In genomic region chr13:23534368-23535131, GRCm38 (mm10) we compare ENCODE assay signal across 8 mouse cellular contexts. TPM values are rescaled to one million over a fixed set of nuclear protein-coding genes. Genes with fewer than 3 reads are reported as not detected.
DNase-seq lines count a peak whose midpoint lies in the region; ATAC-seq and TF ChIP-seq lines count a peak whose summit lies in the region.

No protein-coding gene starts in this region.

- peak overlapping the region; percentile 61 for H3K4me3 ChIP-seq in heart, embryonic 16.5 days (ENCODE audit: low read length)
- H3K4me3 ChIP-seq in embryonic fibroblast, embryonic 13.5 days (ENCODE audit: insufficient read depth, low read length), result peak overlapping the region; percentile 77
- H3K4me3 ChIP-seq in limb, embryonic 12.5 days (replicated peaks), result peak overlapping the region; percentile 50
- peak overlapping the region; percentile 56 for H3K4me3 ChIP-seq in neural tube, embryonic 15.5 days (replicated peaks)

- H3K27ac ChIP-seq in heart, embryonic 16.5 days (ENCODE audit: low read length), result peak overlapping the region; percentile 92
- peak overlapping the region; percentile 93 for H3K27ac ChIP-seq in embryonic fibroblast, embryonic 13.5 days (ENCODE audit: insufficient read depth, low read length)
- H3K27ac ChIP-seq in limb, embryonic 12.5 days, result peak overlapping the region; percentile 98
- peak overlapping the region; percentile 73 for H3K27ac ChIP-seq in neural tube, embryonic 15.5 days (replicated peaks)

- no peaks in the 10 kb centered on the region for H3K9me3 ChIP-seq in heart, embryonic 16.5 days (replicated peaks; ENCODE audit: control insufficient read depth, low read length)
- no peaks in the 10 kb centered on the region for H3K9me3 ChIP-seq in limb, embryonic 12.5 days
- H3K9me3 ChIP-seq in neural tube, embryonic 15.5 days (replicated peaks), result no peaks in the 10 kb centered on the region

- no peak for TF ChIP-seq CTCF in embryonic fibroblast, embryonic 13.5 days (IDR thresholded peaks at IDR 0.05; ENCODE audit: borderline replicate concordance, insufficient read depth, low read length)

- H3K9ac ChIP-seq in heart, embryonic 16.5 days (ENCODE audit: low read length), result peak overlapping the region; percentile 72
- H3K9ac ChIP-seq in limb, embryonic 12.5 days (replicated peaks), result peak overlapping the region; percentile 66
- H3K9ac ChIP-seq in neural tube, embryonic 15.5 days (replicated peaks), result peak overlapping the region; percentile 36

- peak; percentile 77; the same call in 1 of the 2 replicates for TF ChIP-seq POLR2A in embryonic fibroblast, embryonic 13.5 days (IDR thresholded peaks at IDR 0.05; ENCODE audit: low read depth, low read length)

- H3K4me2 ChIP-seq in heart, embryonic 16.5 days (ENCODE audit: low read depth, low read length), result peak overlapping the region; percentile 75
- peak overlapping the region; percentile 69 for H3K4me2 ChIP-seq in limb, embryonic 12.5 days
- H3K4me2 ChIP-seq in neural tube, embryonic 15.5 days, result peak overlapping the region; percentile 87

- no peaks in the 10 kb centered on the region for H3K27me3 ChIP-seq in heart, embryonic 16.5 days (ENCODE audit: control insufficient read depth, insufficient read depth, low read length)
- no peaks in the 10 kb centered on the region for H3K27me3 ChIP-seq in limb, embryonic 12.5 days
- no peaks in the 10 kb centered on the region for H3K27me3 ChIP-seq in neural tube, embryonic 15.5 days (replicated peaks)

- peaks cover 32% of the 10 kb centered on the region for H3K4me1 ChIP-seq in heart, embryonic 16.5 days (ENCODE audit: control insufficient read depth, insufficient read depth, low read length)
- H3K4me1 ChIP-seq in embryonic fibroblast, embryonic 13.5 days (ENCODE audit: control insufficient read depth, insufficient read depth, low read length), result peaks cover 3% of the 10 kb centered on the region
- H3K4me1 ChIP-seq in limb, embryonic 12.5 days (replicated peaks), result peaks cover 38% of the 10 kb centered on the region
- peaks cover 31% of the 10 kb centered on the region for H3K4me1 ChIP-seq in neural tube, embryonic 15.5 days

- intact Hi-C loops in heart, postnatal 10 days (cut with DNase I), result loop anchor here (5.0 to 10.0 kb wide), 3 partner anchors 48 to 1492 kb away; partner anchors contain the start of genes Hist1h2ag, Hist1h2bb, Hist1h2bj and Hist1h3c

- DNase-seq in heart, postnatal 10 days, result no peak
- peak; percentile 83 for DNase-seq in ES-CJ7 (ENCODE audit: low read depth, low spot score)
- DNase-seq in natural killer cell, adult 2 months (ENCODE audit: low spot score in 2 of 2), result no peak
- no peak for DNase-seq in retina, postnatal 1 day

- ATAC-seq in heart, embryonic 16.5 days (replicated peaks; ENCODE audit: extremely low read depth, insufficient read depth, low FRiP score), result 0 out of 2 replicates have a peak, but pooled peaks have one; percentile 0
- ATAC-seq in limb, embryonic 12.5 days (ENCODE audit: insufficient number of reproducible peaks, insufficient read depth, low FRiP score, low TSS enrichment, low read depth), result peak; percentile 0; the same call in 1 of the 2 replicates
- ATAC-seq in neural tube, embryonic 15.5 days (ENCODE audit: low FRiP score), result no peak

- H3K36me3 ChIP-seq in heart, embryonic 16.5 days (ENCODE audit: control insufficient read depth, insufficient read depth), result no peaks in the 10 kb centered on the region
- no peaks in the 10 kb centered on the region for H3K36me3 ChIP-seq in limb, embryonic 12.5 days
- H3K36me3 ChIP-seq in neural tube, embryonic 15.5 days, result no peaks in the 10 kb centered on the region

- WGBS in heart, embryonic 16.5 days, result under 1% methylated on average over 15 of the region's 15 CpGs
- under 1% methylated on average over 15 of the region's 15 CpGs for WGBS in limb, embryonic 12.5 days
- 1% methylated on average over 15 of the region's 15 CpGs for WGBS in neural tube, embryonic 15.5 days

RNA-seq across cellular contexts. Expression of gene Hist1h3g, which starts 0.7 kb away (rescaled TPM):
- polyA plus RNA-seq in heart, embryonic 16.5 days (2015; fragmentation: Nextera tagmentation; extraction: Ambion mirVana), result 2.0 and 2.2 TPM in 2 replicates
- total RNA-seq in heart, postnatal 10 days (2021), result 10 to 100 TPM; 45.9 to 66.2 TPM
- polyA plus RNA-seq in embryonic fibroblast, embryonic 13.5 days (2011; ENCODE audit: insufficient read length, low read depth, missing spikeins), result 5.7 TPM in 1 of 2 replicates, not detected in the other
- polyA plus RNA-seq in limb, embryonic 12.5 days (2016; fragmentation: Nextera tagmentation; extraction: Ambion mirVana), result 10.5 and 17.3 TPM in 2 replicates
- 0.51 and 0.64 TPM in 2 replicates for polyA plus RNA-seq in neural tube, embryonic 15.5 days (2015; fragmentation: Nextera tagmentation; extraction: Ambion mirVana)

RNA-seq across cellular contexts. Expression of gene Hist1h2af, which starts 0.8 kb away (rescaled TPM):
- polyA plus RNA-seq in heart, embryonic 16.5 days (2015; fragmentation: Nextera tagmentation; extraction: Ambion mirVana), result 3.8 and 9.2 TPM in 2 replicates
- total RNA-seq in heart, postnatal 10 days (2021), result 100 to 1,000 TPM; 171 to 245 TPM
- 12.7 and 20.4 TPM in 2 replicates for polyA plus RNA-seq in embryonic fibroblast, embryonic 13.5 days (2011; ENCODE audit: insufficient read length, low read depth, missing spikeins)
- polyA plus RNA-seq in limb, embryonic 12.5 days (2016; fragmentation: Nextera tagmentation; extraction: Ambion mirVana), result 9.8 and 16.3 TPM in 2 replicates
- 0.77 TPM in 1 of 2 replicates, not detected in the other for polyA plus RNA-seq in neural tube, embryonic 15.5 days (2015; fragmentation: Nextera tagmentation; extraction: Ambion mirVana)

RNA-seq across cellular contexts. Expression of gene Hist1h4h, which starts 3.7 kb away (rescaled TPM):
- 7.7 and 8.6 TPM in 2 replicates for polyA plus RNA-seq in heart, embryonic 16.5 days (2015; fragmentation: Nextera tagmentation; extraction: Ambion mirVana)
- total RNA-seq in heart, postnatal 10 days (2021), result 100 to 1,000 TPM; 743 to 812 TPM
- 8.1 and 10.5 TPM in 2 replicates for polyA plus RNA-seq in embryonic fibroblast, embryonic 13.5 days (2011; ENCODE audit: insufficient read length, low read depth, missing spikeins)
- 6.0 and 9.0 TPM in 2 replicates for polyA plus RNA-seq in limb, embryonic 12.5 days (2016; fragmentation: Nextera tagmentation; extraction: Ambion mirVana)
- 1.5 and 4.5 TPM in 2 replicates for polyA plus RNA-seq in neural tube, embryonic 15.5 days (2015; fragmentation: Nextera tagmentation; extraction: Ambion mirVana)

RNA-seq across cellular contexts. Expression of gene Hist1h2bh, which starts 8.6 kb away (rescaled TPM):
- 0.38 and 0.52 TPM in 2 replicates for polyA plus RNA-seq in heart, embryonic 16.5 days (2015; fragmentation: Nextera tagmentation; extraction: Ambion mirVana)
- total RNA-seq in heart, postnatal 10 days (2021), result 10 to 100 TPM in 1 of 2 experiments, 1 to 10 TPM in 1; 9.2 to 11.2 TPM
- 1.8 and 4.0 TPM in 2 replicates for polyA plus RNA-seq in embryonic fibroblast, embryonic 13.5 days (2011; ENCODE audit: insufficient read length, low read depth, missing spikeins)
- polyA plus RNA-seq in limb, embryonic 12.5 days (2016; fragmentation: Nextera tagmentation; extraction: Ambion mirVana), result 1.4 TPM in 2 replicates
- polyA plus RNA-seq in neural tube, embryonic 15.5 days (2015; fragmentation: Nextera tagmentation; extraction: Ambion mirVana), result 0.22 and 0.51 TPM in 2 replicates

RNA-seq across cellular contexts. Expression of gene Hist1h3f, which starts 9.3 kb away (rescaled TPM):
- 0.20 and 0.37 TPM in 2 replicates for polyA plus RNA-seq in heart, embryonic 16.5 days (2015; fragmentation: Nextera tagmentation; extraction: Ambion mirVana)
- 10 to 100 TPM; 52.6 to 63.4 TPM for total RNA-seq in heart, postnatal 10 days (2021)
- polyA plus RNA-seq in embryonic fibroblast, embryonic 13.5 days (2011; ENCODE audit: insufficient read length, low read depth, missing spikeins), result 0.61 and 0.70 TPM in 2 replicates
- 2.1 and 3.2 TPM in 2 replicates for polyA plus RNA-seq in limb, embryonic 12.5 days (2016; fragmentation: Nextera tagmentation; extraction: Ambion mirVana)
- polyA plus RNA-seq in neural tube, embryonic 15.5 days (2015; fragmentation: Nextera tagmentation; extraction: Ambion mirVana), result not detected in 2 replicates
